Mouse (Mus musculus) MEL (cell line): Measurements from ENCODE around the gene Fem1b. TPM values are rescaled to one million over a fixed set of nuclear protein-coding genes. Genes with fewer than 3 reads are reported as not detected.

Experiments used
- DNase-seq: peaks from one replicate; pipeline ENCODE4 v3.0.0; 2011; ENCODE audit warnings: low read depth, low spot score
- H3K27ac ChIP-seq: 2 replicates; pipeline ENCODE4 v1.5.1; 2012; ENCODE audit warnings: low read depth, mild to moderate bottlenecking, control low read depth, low read length, moderate library complexity; ENCODE audit not compliant: control insufficient read depth
- H3K27me3 ChIP-seq, 2 experiments: fragments of 150-350 bp in 1 of 2; sonication (generic) in 1 of 2; 2 replicates each; pipeline ENCODE4 v1.6.1; 2012; ENCODE audit warnings: low read length in 2 of 2, mild to moderate bottlenecking in 2 of 2, improper control_type of control experiment in 1 of 2, moderate library complexity in 1 of 2; ENCODE audit not compliant: insufficient read depth in 2 of 2, control insufficient read depth in 1 of 2
- H3K36me3 ChIP-seq, 2 experiments: 2 replicates each; pipeline ENCODE4 v1.6.1; 2012 to 2014; ENCODE audit warnings: low read length in 2 of 2, improper control_type of control experiment in 1 of 2, inconsistent platforms in 1 of 2, mild to moderate bottlenecking in 1 of 2; ENCODE audit not compliant: insufficient read depth in 2 of 2, control insufficient read depth in 1 of 2
- H3K4me1 ChIP-seq, 2 experiments: fragments of 150-350 bp in 1 of 2; sonication (generic) in 1 of 2; 2 replicates each; pipeline ENCODE4 v1.6.1; 2012; ENCODE audit warnings: low read length in 2 of 2, improper control_type of control experiment in 1 of 2, mild to moderate bottlenecking in 1 of 2; ENCODE audit not compliant: insufficient read depth in 2 of 2, control insufficient read depth in 1 of 2
- H3K4me3 ChIP-seq, 2 experiments: fragments of 150-350 bp in 1 of 2; sonication (generic) in 1 of 2; 2 replicates each; pipeline ENCODE4 v1.5.1; 2012; ENCODE audit warnings: low read depth in 2 of 2, low read length in 2 of 2, mild to moderate bottlenecking in 2 of 2, moderate library complexity in 2 of 2, control low read depth in 1 of 2, improper control_type of control experiment in 1 of 2; ENCODE audit not compliant: control insufficient read depth in 1 of 2, insufficient read depth in 1 of 2
- H3K79me2 ChIP-seq: 2 replicates; pipeline ENCODE4 v1.6.1; 2012; ENCODE audit warnings: mild to moderate bottlenecking, low read length, moderate library complexity; ENCODE audit not compliant: control insufficient read depth, poor library complexity, insufficient read depth
- H3K9ac ChIP-seq: 2 replicates; pipeline ENCODE4 v1.6.1; 2012; ENCODE audit warnings: low read depth, mild to moderate bottlenecking, control low read depth, low read length, moderate library complexity; ENCODE audit not compliant: control insufficient read depth, poor library complexity, severe bottlenecking
- H3K9me3 ChIP-seq: fragments of 150-350 bp; sonication (generic); replicated peaks from 2 replicates; pipeline ENCODE4 v1.6.1; 2012; ENCODE audit warnings: mild to moderate bottlenecking, low read length, improper control_type of control experiment, moderate library complexity; ENCODE audit not compliant: insufficient read depth
- CHD1 ChIP-seq: IDR thresholded peaks from 2 replicates; pipeline ENCODE4 v1.6.1; 2012; ENCODE audit warnings: low read depth, mild to moderate bottlenecking, inconsistent platforms, low read length, improper control_type of control experiment
- CTCF ChIP-seq, 3 experiments: IDR thresholded peaks in 2 of 3; conservative IDR thresholded peaks in 1 of 3; 2 replicates each; pipeline ENCODE4 v1.5.1; 2011 to 2012; ENCODE audit warnings: low read length in 3 of 3, low read depth in 2 of 3, mild to moderate bottlenecking in 2 of 3, improper control_type of control experiment in 1 of 3, inconsistent platforms in 1 of 3, mixed read lengths in 1 of 3, moderate library complexity in 1 of 3; ENCODE audit not compliant: control insufficient read depth in 1 of 3, insufficient read depth in 1 of 3, poor library complexity in 1 of 3, severe bottlenecking in 1 of 3
- MAZ ChIP-seq: IDR thresholded peaks from 2 replicates; pipeline ENCODE4 v1.6.1; 2012; ENCODE audit warnings: low read depth, mild to moderate bottlenecking, inconsistent platforms, low read length, improper control_type of control experiment
- MEF2A ChIP-seq: IDR thresholded peaks from 2 replicates; pipeline ENCODE4 v1.6.1; 2014; ENCODE audit warnings: low read depth, mild to moderate bottlenecking, inconsistent platforms, low read length, improper control_type of control experiment; ENCODE audit not compliant: poor library complexity, insufficient replicate concordance, severe bottlenecking; ENCODE audit errors: extremely low read depth
- MYB ChIP-seq: IDR thresholded peaks from 2 replicates; pipeline ENCODE4 v1.6.1; 2011; ENCODE audit warnings: mild to moderate bottlenecking, low read depth, low read length, improper control_type of control experiment
- POLR2A ChIP-seq, 2 experiments: IDR thresholded peaks; 2 replicates each; pipeline ENCODE4 v1.6.1; 2011 to 2012; ENCODE audit warnings: low read length in 2 of 2, mild to moderate bottlenecking in 2 of 2, control low read depth in 1 of 2, improper control_type of control experiment in 1 of 2, low read depth in 1 of 2, moderate library complexity in 1 of 2; ENCODE audit not compliant: control insufficient read depth in 1 of 2, insufficient read depth in 1 of 2, poor library complexity in 1 of 2
- POLR2AphosphoS2 ChIP-seq: IDR thresholded peaks from 2 replicates; pipeline ENCODE4 v1.6.1; 2011; ENCODE audit warnings: low read length, improper control_type of control experiment
- POLR2AphosphoS5 ChIP-seq: IDR thresholded peaks from 2 replicates; pipeline ENCODE4 v1.6.1; 2012; ENCODE audit warnings: low read depth, borderline replicate concordance, mild to moderate bottlenecking, inconsistent platforms, low read length, moderate library complexity, mixed read lengths
- RCOR1 ChIP-seq: IDR thresholded peaks from 2 replicates; pipeline ENCODE4 v1.6.1; 2012; ENCODE audit warnings: low read depth, mild to moderate bottlenecking, inconsistent platforms, low read length, improper control_type of control experiment
- SMC3 ChIP-seq: IDR thresholded peaks from 2 replicates; pipeline ENCODE4 v1.6.1; 2011; ENCODE audit warnings: low read depth, low read length, improper control_type of control experiment
- TBP ChIP-seq: IDR thresholded peaks from 2 replicates; pipeline ENCODE4 v1.8.0; 2011; ENCODE audit warnings: low read depth, low read length, improper control_type of control experiment
- TCF12 ChIP-seq: IDR thresholded peaks from 2 replicates; pipeline ENCODE4 v1.6.1; 2014; ENCODE audit warnings: low read depth, mild to moderate bottlenecking, inconsistent platforms, low read length, improper control_type of control experiment, moderate library complexity
- USF1 ChIP-seq: IDR thresholded peaks from 2 replicates; pipeline ENCODE4 v1.6.1; 2014; ENCODE audit warnings: low read depth, mild to moderate bottlenecking, inconsistent platforms, low read length, improper control_type of control experiment, moderate library complexity
- USF2 ChIP-seq, 2 experiments: IDR thresholded peaks; 2 replicates each; pipeline ENCODE4 v1.6.1; 2011 to 2012; ENCODE audit warnings: improper control_type of control experiment in 2 of 2, low read length in 2 of 2, borderline replicate concordance in 1 of 2, inconsistent platforms in 1 of 2, low read depth in 1 of 2, mild to moderate bottlenecking in 1 of 2; ENCODE audit not compliant: insufficient read depth in 1 of 2
- ZC3H11A ChIP-seq: IDR thresholded peaks from 2 replicates; pipeline ENCODE4 v1.6.1; 2012; ENCODE audit warnings: low read depth, mild to moderate bottlenecking, inconsistent platforms, low read length, improper control_type of control experiment
- ZNF384 ChIP-seq: IDR thresholded peaks from 2 replicates; pipeline ENCODE4 v1.6.1; 2012; ENCODE audit warnings: low read depth, mild to moderate bottlenecking, inconsistent platforms, low read length, improper control_type of control experiment
- polyA plus RNA-seq, 2 experiments: library from polyadenylated mRNA; stranded (reverse) in 1 of 2; unstranded in 1 of 2; fragments of >175 nt in 1 of 2; fragments of >200 nt in 1 of 2; gene quantifications; 2 replicates each; pipeline versions ENCODE4 v1.2.1 to v1.2.4; 2012; ENCODE audit warnings: low replicate concordance in 2 of 2, low read depth in 1 of 2; ENCODE audit not compliant: insufficient read length in 2 of 2, insufficient read depth in 1 of 2, missing spikeins in 1 of 2
- total RNA-seq: library from RNA; depleted of rRNA; stranded (reverse); fragments of 300-350 nt; gene quantifications from 2 replicates; pipeline ENCODE4 v1.2.3, GENCODE M21; 2012

Fem1b gene
- total and polyA plus RNA-seq, 3 experiments, result 38.2 to 99.4 (median 50.5) TPM

- H3K4me1 ChIP-seq, result peaks cover 4 to 19% of the 10 kb centered on the region in 2 experiments; a peak in 3 of 4 replicates
- H3K4me3 ChIP-seq, result no peak overlapping the region
- no peak for DNase-seq
- H3K9me3 ChIP-seq, result no peaks in the 10 kb centered on the region
- H3K36me3 ChIP-seq, result peaks cover 0 to 10% of the 10 kb centered on the region in 2 experiments; a peak in 2 of 4 replicates
- no peak overlapping the region for H3K9ac ChIP-seq
- H3K27me3 ChIP-seq, result no peaks in the 10 kb centered on the region
- H3K79me2 ChIP-seq, result no peaks in the 10 kb centered on the region
- TF ChIP-seq MYB (no peak), POLR2AphosphoS5 (no peak), ZNF384 (no peak), POLR2AphosphoS2 (no peak), MEF2A (no peak), POLR2A (IDR thresholded peaks at IDR 0.05; ENCODE audit: control insufficient read depth in 1 of 2, insufficient read depth in 1 of 2, low read depth in 1 of 2, low read length in 2 of 2, poor library complexity in 1 of 2) (no peak), CHD1 (no peak), SMC3 (no peak), TBP (no peak)
- no peak overlapping the region for H3K27ac ChIP-seq
These were observed 29.8 kb downstream of the Fem1b start for GRCm38 (mm10) chr9:62781965-62782364.

- TF ChIP-seq MAZ (no peak), POLR2AphosphoS2 (no peak), RCOR1 (no peak), MEF2A (no peak), ZC3H11A (no peak), TCF12 (no peak), USF1 (no peak), USF2 (IDR thresholded peaks at IDR 0.05; ENCODE audit: borderline replicate concordance in 1 of 2, insufficient read depth in 1 of 2, low read depth in 1 of 2, low read length in 2 of 2) (no peak), CTCF (IDR thresholded peaks at IDR 0.05 in 2 of 3, conservative IDR thresholded peaks at IDR 0.05 in 1 of 3; ENCODE audit: control insufficient read depth in 1 of 3, insufficient read depth in 1 of 3, low read depth in 2 of 3, low read length in 3 of 3, poor library complexity in 1 of 3, severe bottlenecking in 1 of 3) (no peak)
These were observed 33.0 kb downstream of the Fem1b start for GRCm38 (mm10) chr9:62778721-62779120.

More at GRCm38 (mm10) chr9:62778721-62779120, 33.0 kb downstream of the Fem1b start:
- no peaks in the 10 kb centered on the region for H3K9me3 ChIP-seq
- no peaks in the 10 kb centered on the region for H3K27me3 ChIP-seq
- H3K4me3 ChIP-seq, result no peak overlapping the region
- H3K79me2 ChIP-seq, result no peaks in the 10 kb centered on the region
- no peak for DNase-seq
- no peak overlapping the region for H3K27ac ChIP-seq
- H3K9ac ChIP-seq, result no peak overlapping the region
- peaks cover 0 to 10% of the 10 kb centered on the region in 2 experiments; a peak in 2 of 4 replicates for H3K36me3 ChIP-seq
- peaks cover 4 to 16% of the 10 kb centered on the region in 2 experiments; a peak in 3 of 4 replicates for H3K4me1 ChIP-seq
